Mouse (Mus musculus): Measurements from ENCODE around the gene Rabepk. TPM values are rescaled to one million over a fixed set of nuclear protein-coding genes. Genes with fewer than 3 reads are reported as not detected.
"Not testable (repeated sequence)": the region's sequence is repeated elsewhere in the genome, so short reads cannot be mapped to it uniquely, and the experiment has no call there.

The Rabepk gene
- polyA plus RNA-seq, 1 experiment, result 431 TPM

GRCm38 (mm10) chr2:34770951-34771350, 28.8 kb downstream of the Rabepk start:
- TF ChIP-seq POLR2A (IDR thresholded peaks at IDR 0.05; ENCODE audit: control insufficient read depth, low read depth, low read length), result no peak
- TF ChIP-seq CTCF (IDR thresholded peaks at IDR 0.05; ENCODE audit: control insufficient read depth, insufficient read depth, insufficient replicate concordance, low read depth, low read length), result no peak
- Histone ChIP-seq H3K27me3 (ENCODE audit: control insufficient read depth, insufficient read depth, low read length) (no peaks in the 10 kb centered on the region), H3K4me3 (ENCODE audit: control insufficient read depth, low read depth, low read length) (peak overlapping the region; percentile 89), H3K27ac (ENCODE audit: control insufficient read depth, insufficient read depth, low read depth, low read length) (peak overlapping the region; percentile 100), H3K36me3 (ENCODE audit: control insufficient read depth, insufficient read depth, low read length) (peaks cover 4% of the 10 kb centered on the region), H3K4me1 (ENCODE audit: control insufficient read depth, insufficient read depth, low read length) (peaks cover 2% of the 10 kb centered on the region; the same call in 1 of the 2 replicates)

- H3K4me1 ChIP-seq (ENCODE audit: control insufficient read depth, insufficient read depth, low read length), result peaks cover 2% of the 10 kb centered on the region; the same call in 1 of the 2 replicates
- peak overlapping the region; percentile 71 for H3K4me3 ChIP-seq (ENCODE audit: control insufficient read depth, low read depth, low read length)
- TF ChIP-seq POLR2A (IDR thresholded peaks at IDR 0.05; ENCODE audit: control insufficient read depth, low read depth, low read length), result no peak
- TF ChIP-seq CTCF (IDR thresholded peaks at IDR 0.05; ENCODE audit: control insufficient read depth, insufficient read depth, insufficient replicate concordance, low read depth, low read length), result no peak
- H3K36me3 ChIP-seq (ENCODE audit: control insufficient read depth, insufficient read depth, low read length), result peaks cover 4% of the 10 kb centered on the region
- H3K27ac ChIP-seq (ENCODE audit: control insufficient read depth, insufficient read depth, low read depth, low read length), result no peak overlapping the region
- no peaks in the 10 kb centered on the region for H3K27me3 ChIP-seq (ENCODE audit: control insufficient read depth, insufficient read depth, low read length)
Observed at GRCm38 (mm10) chr2:34770049-34770448, 29.7 kb downstream of the Rabepk start.

GRCm38 (mm10) chr2:34764801-34765200, 34.9 kb downstream of the Rabepk start:
- no peaks in the 10 kb centered on the region for H3K27me3 ChIP-seq (ENCODE audit: control insufficient read depth, insufficient read depth, low read length)
- H3K4me3 ChIP-seq (ENCODE audit: control insufficient read depth, low read depth, low read length), result no peak overlapping the region
- H3K27ac ChIP-seq (ENCODE audit: control insufficient read depth, insufficient read depth, low read depth, low read length), result no peak overlapping the region
- H3K4me1 ChIP-seq (ENCODE audit: control insufficient read depth, insufficient read depth, low read length), result no peaks in the 10 kb centered on the region
- TF ChIP-seq POLR2A (IDR thresholded peaks at IDR 0.05; ENCODE audit: control insufficient read depth, low read depth, low read length) (no peak), CTCF (IDR thresholded peaks at IDR 0.05; ENCODE audit: control insufficient read depth, insufficient read depth, insufficient replicate concordance, low read depth, low read length) (no peak)
- H3K36me3 ChIP-seq (ENCODE audit: control insufficient read depth, insufficient read depth, low read length), result no peaks in the 10 kb centered on the region

GRCm38 (mm10) chr2:34762872-34763271, 36.8 kb downstream of the Rabepk start:
- H3K4me3 ChIP-seq (ENCODE audit: control insufficient read depth, low read depth, low read length), result no peak overlapping the region
- TF ChIP-seq CTCF (IDR thresholded peaks at IDR 0.05; ENCODE audit: control insufficient read depth, insufficient read depth, insufficient replicate concordance, low read depth, low read length) (no peak), POLR2A (IDR thresholded peaks at IDR 0.05; ENCODE audit: control insufficient read depth, low read depth, low read length) (no peak)
- no peak overlapping the region for H3K27ac ChIP-seq (ENCODE audit: control insufficient read depth, insufficient read depth, low read depth, low read length)
- H3K4me1 ChIP-seq (ENCODE audit: control insufficient read depth, insufficient read depth, low read length), result no peaks in the 10 kb centered on the region
- no peaks in the 10 kb centered on the region for H3K27me3 ChIP-seq (ENCODE audit: control insufficient read depth, insufficient read depth, low read length)
- H3K36me3 ChIP-seq (ENCODE audit: control insufficient read depth, insufficient read depth, low read length), result no peaks in the 10 kb centered on the region

GRCm38 (mm10) chr2:34762174-34762573, 37.5 kb downstream of the Rabepk start:
- TF ChIP-seq POLR2A (IDR thresholded peaks at IDR 0.05; ENCODE audit: control insufficient read depth, low read depth, low read length), result no peak
- TF ChIP-seq CTCF (IDR thresholded peaks at IDR 0.05; ENCODE audit: control insufficient read depth, insufficient read depth, insufficient replicate concordance, low read depth, low read length), result no peak
- H3K27ac ChIP-seq (ENCODE audit: control insufficient read depth, insufficient read depth, low read depth, low read length), result no peak overlapping the region

GRCm38 (mm10) chr2:34761272-34761671, 38.4 kb downstream of the Rabepk start:
- not testable (repeated sequence) for H3K27ac ChIP-seq (ENCODE audit: control insufficient read depth, insufficient read depth, low read depth, low read length); H3K36me3 ChIP-seq (ENCODE audit: control insufficient read depth, insufficient read depth, low read length); H3K27me3 ChIP-seq (ENCODE audit: control insufficient read depth, insufficient read depth, low read length); H3K4me3 ChIP-seq (ENCODE audit: control insufficient read depth, low read depth, low read length); H3K4me1 ChIP-seq (ENCODE audit: control insufficient read depth, insufficient read depth, low read length)

More at GRCm38 (mm10) chr2:34762174-34762573, 37.5 kb downstream of the Rabepk start:
- Histone ChIP-seq H3K4me1 (ENCODE audit: control insufficient read depth, insufficient read depth, low read length) (no peaks in the 10 kb centered on the region), H3K4me3 (ENCODE audit: control insufficient read depth, low read depth, low read length) (no peak overlapping the region), H3K27me3 (ENCODE audit: control insufficient read depth, insufficient read depth, low read length) (no peaks in the 10 kb centered on the region), H3K36me3 (ENCODE audit: control insufficient read depth, insufficient read depth, low read length) (no peaks in the 10 kb centered on the region)

GRCm38 (mm10) chr2:34757341-34757740, 42.4 kb downstream of the Rabepk start:
- Histone ChIP-seq H3K27me3 (ENCODE audit: control insufficient read depth, insufficient read depth, low read length) (no peaks in the 10 kb centered on the region), H3K4me3 (ENCODE audit: control insufficient read depth, low read depth, low read length) (no peak overlapping the region), H3K36me3 (ENCODE audit: control insufficient read depth, insufficient read depth, low read length) (no peaks in the 10 kb centered on the region), H3K27ac (ENCODE audit: control insufficient read depth, insufficient read depth, low read depth, low read length) (no peak overlapping the region), H3K4me1 (ENCODE audit: control insufficient read depth, insufficient read depth, low read length) (peaks cover 3% of the 10 kb centered on the region; the same call in 1 of the 2 replicates)
- TF ChIP-seq CTCF (IDR thresholded peaks at IDR 0.05; ENCODE audit: control insufficient read depth, insufficient read depth, insufficient replicate concordance, low read depth, low read length), result no peak
- TF ChIP-seq POLR2A (IDR thresholded peaks at IDR 0.05; ENCODE audit: control insufficient read depth, low read depth, low read length), result no peak
